Mouse (Mus musculus): ENCODE data around the gene Fam20a.

DNA sequence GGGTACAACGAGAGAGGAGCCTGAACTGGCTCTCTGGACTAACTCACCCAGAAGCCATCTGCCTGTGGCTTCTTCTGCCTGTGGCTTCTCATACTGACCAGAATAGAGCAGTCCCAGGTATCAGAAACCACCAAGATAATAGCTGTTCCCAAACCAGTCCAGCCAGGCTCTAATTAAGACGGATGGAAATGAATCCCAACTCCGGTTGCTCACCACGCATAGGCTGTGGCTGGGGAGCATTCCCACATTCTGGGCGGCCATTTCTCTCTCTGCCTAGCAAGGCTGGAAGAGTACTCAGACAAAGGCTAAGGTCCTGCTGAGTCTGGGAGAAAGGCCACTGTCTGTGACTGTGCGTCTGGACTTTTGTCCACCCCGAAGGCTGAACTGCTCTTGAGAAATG lies 5.1 kb downstream of the Fam20a start:
- TF ChIP-seq CTCF (IDR thresholded peaks at IDR 0.05; ENCODE audit: control insufficient read depth, insufficient read depth, low read length) = no peak
- TF ChIP-seq POLR2A (IDR thresholded peaks at IDR 0.05; ENCODE audit: borderline replicate concordance, control insufficient read depth, low read depth, low read length) = no peak
